In the genomic region with DNA sequence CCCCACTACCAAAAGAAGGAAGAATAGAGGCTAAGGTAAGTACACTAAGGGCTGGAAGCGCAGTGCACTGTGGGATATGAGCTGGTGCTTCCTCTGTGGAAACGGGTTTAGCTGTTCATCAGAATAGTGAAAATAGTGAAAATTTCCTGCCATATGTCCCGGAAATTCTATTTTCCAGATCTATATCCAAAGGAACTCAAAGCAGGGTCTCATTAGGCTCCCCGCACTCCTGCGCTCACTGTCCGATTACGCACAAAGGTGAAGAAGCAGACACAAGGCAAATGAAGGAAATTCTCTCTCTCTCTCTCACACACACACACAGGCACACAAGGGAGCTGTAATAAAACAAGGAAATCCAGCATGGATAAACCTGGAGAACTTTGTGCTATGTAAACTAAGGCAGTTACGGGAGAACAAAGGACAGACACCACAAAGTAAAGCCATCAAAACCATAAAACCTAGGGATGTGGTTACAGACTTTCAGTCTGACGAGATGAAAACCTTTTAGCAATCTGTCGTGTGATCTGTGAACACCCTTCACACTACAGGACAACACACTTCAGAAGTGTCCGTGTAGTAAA, we compare ENCODE assay signal across 21 mouse cellular contexts. TPM values are rescaled to one million over a fixed set of nuclear protein-coding genes. Genes with fewer than 3 reads are reported as not detected.
"Had no signal": no experiment of that assay in that cellular context is flagged by ENCODE, and none has a peak within 500 bp of the region (broad histone marks: within the 10 kb centered on the region; RNA-seq: fewer than 3 reads in every experiment).

No protein-coding gene starts in this region.

- H3K27ac ChIP-seq: midbrain, embryonic 10.5 days; midbrain, embryonic 12.5 days; neural tube, embryonic 13.5 days; neural tube, embryonic 15.5 days; stomach, embryonic 15.5 days; stomach, postnatal 0 days had no signal

- H3K4me2 ChIP-seq: lung, embryonic 14.5 days; midbrain, embryonic 12.5 days; neural tube, embryonic 13.5 days; neural tube, embryonic 15.5 days; stomach, embryonic 15.5 days had no signal

- ATAC-seq: midbrain, embryonic 16.5 days had no signal

- H3K36me3 ChIP-seq: midbrain, embryonic 10.5 days; midbrain, embryonic 12.5 days; neural tube, embryonic 13.5 days; neural tube, embryonic 15.5 days; stomach, embryonic 15.5 days had no signal

- DNase-seq: lung, adult 18-20 months; lung, embryonic 14.5 days; lung, postnatal 10 days; lung, postnatal 4 days; midbrain, embryonic 14.5 days; retina, postnatal 1 day; right cerebral cortex, adult 18-20 months; right cerebral cortex, postnatal 25 days; right cerebral cortex, postnatal 4 days; thymus, adult 2 months; thymus, postnatal 25 days; thymus, postnatal 4 days had no signal

- H3K9ac ChIP-seq: lung, embryonic 14.5 days; midbrain, embryonic 12.5 days; neural tube, embryonic 13.5 days; neural tube, embryonic 15.5 days; stomach, embryonic 15.5 days had no signal

- H3K9me3 ChIP-seq: midbrain, embryonic 10.5 days; midbrain, embryonic 12.5 days; neural tube, embryonic 13.5 days; neural tube, embryonic 15.5 days; stomach, embryonic 15.5 days had no signal

- H3K4me1 ChIP-seq: midbrain, embryonic 10.5 days; midbrain, embryonic 12.5 days; stomach, embryonic 15.5 days had no signal

- H3K4me3 ChIP-seq: midbrain, embryonic 10.5 days; midbrain, embryonic 12.5 days; myocyte; neural tube, embryonic 13.5 days; neural tube, embryonic 15.5 days; stomach, embryonic 15.5 days had no signal

- H3K27me3 ChIP-seq: neural tube, embryonic 15.5 days; stomach, embryonic 15.5 days had no signal

RNA-seq across cellular contexts. Expression of gene Slc2a13, which starts 7.9 kb away (rescaled TPM):
- total RNA-seq: megakaryocyte-erythroid progenitor cell, adult 5-6 weeks had no signal
